Mouse (Mus musculus): ENCODE results near the gene Tspan18.

- TF ChIP-seq GATA1 (IDR thresholded peaks at IDR 0.05; ENCODE audit: borderline replicate concordance, low read length): no peak
- TF ChIP-seq FLI1 (IDR thresholded peaks at IDR 0.05; ENCODE audit: low read length): no peak
These were observed 52.8 kb downstream of the Tspan18 start for GRCm38 (mm10) chr2:93281466-93281865.
